Mouse (Mus musculus) c-Kit-positive CD71-negative TER-119-negative erythroid progenitor cells, embryonic 14.5 days (primary cell): ENCODE data around the gene Scaf1.
"Not testable (repeated sequence)": the region's sequence is repeated elsewhere in the genome, so short reads cannot be mapped to it uniquely, and the experiment has no call there.

Experiments
- DNase-seq: peaks from one replicate; pipeline ENCODE4 v3.0.0-alpha.2; 2013; ENCODE audit warnings: low read depth

The Scaf1 gene

GRCm38 (mm10) chr7:45043307-45043706 is 27.1 kb upstream of the Scaf1 start:
- no peak for DNase-seq

- no peak for DNase-seq
Measured at GRCm38 (mm10) chr7:45040851-45041250, 24.7 kb upstream of the Scaf1 start.

GRCm38 (mm10) chr7:45038411-45038810 is 22.2 kb upstream of the Scaf1 start:
- DNase-seq: no peak

GRCm38 (mm10) chr7:45037720-45038361 is 21.7 kb upstream of the Scaf1 start:
- DNase-seq: no peak

GRCm38 (mm10) chr7:45036702-45037101 is 20.5 kb upstream of the Scaf1 start:
- no peak for DNase-seq

- DNase-seq: no peak
Measured at GRCm38 (mm10) chr7:45035631-45036030, 19.5 kb upstream of the Scaf1 start.

GRCm38 (mm10) chr7:45033722-45034359 is 17.7 kb upstream of the Scaf1 start:
- no peak for DNase-seq

GRCm38 (mm10) chr7:45030857-45031256 is 14.7 kb upstream of the Scaf1 start:
- DNase-seq: no peak

- no peak for DNase-seq
Measured at GRCm38 (mm10) chr7:45029995-45030394, 13.8 kb upstream of the Scaf1 start.

- no peak for DNase-seq
Measured at GRCm38 (mm10) chr7:45028351-45028750, 12.2 kb upstream of the Scaf1 start.

- DNase-seq: no peak
Measured at GRCm38 (mm10) chr7:45027761-45028160, 11.6 kb upstream of the Scaf1 start.

GRCm38 (mm10) chr7:45026256-45026655 is 10.1 kb upstream of the Scaf1 start:
- DNase-seq: no peak

- no peak for DNase-seq
Measured at GRCm38 (mm10) chr7:45025601-45026220, 9.5 kb upstream of the Scaf1 start.

- DNase-seq: no peak
Measured at GRCm38 (mm10) chr7:45024281-45025248, 8.4 kb upstream of the Scaf1 start.

- not testable (repeated sequence) for DNase-seq
Measured at GRCm38 (mm10) chr7:45023711-45024110, 7.5 kb upstream of the Scaf1 start.

- no peak for DNase-seq
Measured at GRCm38 (mm10) chr7:45020225-45020624, 4.1 kb upstream of the Scaf1 start.

GRCm38 (mm10) chr7:45019031-45019571 is 2.9 kb upstream of the Scaf1 start:
- no peak for DNase-seq

GRCm38 (mm10) chr7:45017242-45018061 is 1.3 kb upstream of the Scaf1 start, which contains the start of gene Rras:
Gene Rras, plus strand, starts transcription at chr7:45017961.
- peak; percentile 99 for DNase-seq

- DNase-seq: no peak
Measured at GRCm38 (mm10) chr7:45016761-45017160, 598 bp upstream of the Scaf1 start.

- no peak for DNase-seq
Measured at GRCm38 (mm10) chr7:45015344-45015956, 713 bp downstream of the Scaf1 start.

- DNase-seq: no peak
Measured at GRCm38 (mm10) chr7:45014096-45014451, 2.1 kb downstream of the Scaf1 start.
